Mouse (Mus musculus): ENCODE results near the gene Mga. TPM values are rescaled to one million over a fixed set of nuclear protein-coding genes. Genes with fewer than 3 reads are reported as not detected.
A peak's percentile ranks its signal among the peaks of the same experiment; 100 is the strongest.

The Mga gene
- total and polyA plus RNA-seq, 3 experiments: 45.7 to 224 (median 60.9) TPM

DNA sequence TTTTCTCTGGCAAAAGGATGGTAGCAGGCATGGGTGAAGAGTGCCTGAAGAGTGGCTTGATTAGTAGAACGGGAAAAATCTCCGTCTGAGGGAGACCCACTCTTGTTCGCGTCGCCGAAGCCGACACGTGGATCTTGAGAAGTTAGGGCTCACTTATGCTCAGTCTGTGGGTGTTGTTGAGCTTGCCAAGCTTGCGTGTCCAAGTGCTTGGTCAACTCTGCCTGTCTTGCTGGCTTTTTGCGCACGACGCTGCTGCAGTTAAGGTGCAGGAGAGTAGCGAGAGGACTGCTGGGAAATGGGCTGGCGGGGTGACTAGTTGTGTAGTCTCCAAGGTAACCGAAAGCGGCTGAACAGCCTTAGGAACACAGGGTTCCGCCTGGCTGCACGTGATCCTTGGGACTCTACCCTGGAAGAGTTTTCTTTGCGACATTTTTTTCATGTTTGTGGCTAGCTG lies 1.1 kb downstream of the Mga start:
- peak; percentile 87 for TF ChIP-seq MXI1 (IDR thresholded peaks at IDR 0.05; ENCODE audit: low read depth, low read length)
- peak; percentile 74 for TF ChIP-seq USF1 (IDR thresholded peaks at IDR 0.05; ENCODE audit: low read depth, low read length)
- peak; percentile 46 for TF ChIP-seq SIN3A (IDR thresholded peaks at IDR 0.05; ENCODE audit: low read length)
- peak; percentile 64; the same call in 1 of the 2 replicates for TF ChIP-seq BHLHE40 (IDR thresholded peaks at IDR 0.05; ENCODE audit: borderline replicate concordance, low read depth, low read length)
- 0 out of 2 replicates have a peak, but pooled peaks have one; percentile 21 for TF ChIP-seq MAX (IDR thresholded peaks at IDR 0.05; ENCODE audit: low read length)
- TF ChIP-seq ETS1 (IDR thresholded peaks at IDR 0.05; ENCODE audit: low read depth, low read length): no peak
- peaks cover 5 to 13% of the 10 kb centered on the region in 2 experiments for H3K36me3 ChIP-seq (ENCODE audit: control insufficient read depth in 1 of 2, insufficient read depth in 2 of 2, low read length in 2 of 2)
- no peaks in the 10 kb centered on the region for H3K9me3 ChIP-seq (replicated peaks; ENCODE audit: insufficient read depth, low read length)
- H3K4me3 ChIP-seq (ENCODE audit: control insufficient read depth in 1 of 2, insufficient read depth in 1 of 2, low read depth in 2 of 2, low read length in 2 of 2): peak overlapping the region; percentile 41 to 47
- H3K27ac ChIP-seq (ENCODE audit: control insufficient read depth, low read depth, low read length): peak overlapping the region; percentile 72; the same call in 1 of the 2 replicates
- H3K79me2 ChIP-seq (ENCODE audit: control insufficient read depth, insufficient read depth, low read length, poor library complexity): peaks cover 42% of the 10 kb centered on the region
- H3K9ac ChIP-seq (ENCODE audit: control insufficient read depth, low read depth, low read length, poor library complexity, severe bottlenecking): peak overlapping the region; percentile 59
- no peaks in the 10 kb centered on the region for H3K27me3 ChIP-seq (ENCODE audit: control insufficient read depth in 1 of 2, insufficient read depth in 2 of 2, low read length in 2 of 2)
- no peaks in the 10 kb centered on the region; a peak in 2 of 4 replicates for H3K4me1 ChIP-seq (ENCODE audit: control insufficient read depth in 1 of 2, insufficient read depth in 2 of 2, low read length in 2 of 2)
- peak; percentile 71 for DNase-seq (ENCODE audit: low read depth, low spot score)

GRCm38 (mm10) chr2:119916007-119916406 lies 19.0 kb downstream of the Mga start:
- Histone ChIP-seq H3K27me3 (ENCODE audit: control insufficient read depth in 1 of 2, insufficient read depth in 2 of 2, low read length in 2 of 2) (no peaks in the 10 kb centered on the region), H3K79me2 (ENCODE audit: control insufficient read depth, insufficient read depth, low read length, poor library complexity) (peaks cover 35% of the 10 kb centered on the region), H3K4me1 (ENCODE audit: control insufficient read depth in 1 of 2, insufficient read depth in 2 of 2, low read length in 2 of 2) (peaks cover 5 to 9% of the 10 kb centered on the region in 2 experiments; a peak in 3 of 4 replicates), H3K36me3 (ENCODE audit: control insufficient read depth in 1 of 2, insufficient read depth in 2 of 2, low read length in 2 of 2) (peaks cover 11 to 24% of the 10 kb centered on the region in 2 experiments), H3K4me3 (ENCODE audit: control insufficient read depth in 1 of 2, insufficient read depth in 1 of 2, low read depth in 2 of 2, low read length in 2 of 2) (no peak overlapping the region), H3K9ac (ENCODE audit: control insufficient read depth, low read depth, low read length, poor library complexity, severe bottlenecking) (no peak overlapping the region), H3K27ac (ENCODE audit: control insufficient read depth, low read depth, low read length) (no peak overlapping the region), H3K9me3 (replicated peaks; ENCODE audit: insufficient read depth, low read length) (no peaks in the 10 kb centered on the region)
- peak in 1 of 2 experiments; percentile 7; a peak in 1 of 4 replicates for TF ChIP-seq EP300 (IDR thresholded peaks at IDR 0.05; ENCODE audit: low read depth in 1 of 2, low read length in 2 of 2)
- TF ChIP-seq KAT2A (conservative IDR thresholded peaks at IDR 0.05; ENCODE audit: low read depth, low read length): no peak
- TF ChIP-seq CHD1 (IDR thresholded peaks at IDR 0.05; ENCODE audit: low read depth, low read length): no peak
- no peak for TF ChIP-seq ZC3H11A (IDR thresholded peaks at IDR 0.05; ENCODE audit: low read depth, low read length)
- no peak for DNase-seq (ENCODE audit: low read depth, low spot score)

GRCm38 (mm10) chr2:119917631-119918369 lies 20.8 kb downstream of the Mga start:
- Histone ChIP-seq H3K4me1 (ENCODE audit: control insufficient read depth in 1 of 2, insufficient read depth in 2 of 2, low read length in 2 of 2) (peaks cover 3 to 9% of the 10 kb centered on the region in 2 experiments; a peak in 2 of 4 replicates), H3K9ac (ENCODE audit: control insufficient read depth, low read depth, low read length, poor library complexity, severe bottlenecking) (no peak overlapping the region), H3K79me2 (ENCODE audit: control insufficient read depth, insufficient read depth, low read length, poor library complexity) (peaks cover 30% of the 10 kb centered on the region), H3K27me3 (ENCODE audit: control insufficient read depth in 1 of 2, insufficient read depth in 2 of 2, low read length in 2 of 2) (no peaks in the 10 kb centered on the region), H3K4me3 (ENCODE audit: control insufficient read depth in 1 of 2, insufficient read depth in 1 of 2, low read depth in 2 of 2, low read length in 2 of 2) (no peak overlapping the region), H3K27ac (ENCODE audit: control insufficient read depth, low read depth, low read length) (no peak overlapping the region), H3K9me3 (replicated peaks; ENCODE audit: insufficient read depth, low read length) (no peaks in the 10 kb centered on the region), H3K36me3 (ENCODE audit: control insufficient read depth in 1 of 2, insufficient read depth in 2 of 2, low read length in 2 of 2) (peaks cover 15 to 18% of the 10 kb centered on the region in 2 experiments)
- peak; percentile 41 for DNase-seq (ENCODE audit: low read depth, low spot score)
- TF ChIP-seq EP300 (IDR thresholded peaks at IDR 0.05; ENCODE audit: low read depth in 1 of 2, low read length in 2 of 2): 0 out of 4 replicates have a peak, but pooled peaks of 1 of the 2 experiments have one; percentile 19
- TF ChIP-seq NELFE (IDR thresholded peaks at IDR 0.05; ENCODE audit: low read depth, low read length): no peak
- 0 out of 2 replicates have a peak, but pooled peaks have one; percentile 21 for TF ChIP-seq USF1 (IDR thresholded peaks at IDR 0.05; ENCODE audit: low read depth, low read length)
- TF ChIP-seq SIN3A (IDR thresholded peaks at IDR 0.05; ENCODE audit: low read length): no peak
- TF ChIP-seq CTCF (IDR thresholded peaks at IDR 0.05 in 2 of 3, conservative IDR thresholded peaks at IDR 0.05 in 1 of 3; ENCODE audit: control insufficient read depth in 1 of 3, insufficient read depth in 1 of 3, low read depth in 2 of 3, low read length in 3 of 3, poor library complexity in 1 of 3, severe bottlenecking in 1 of 3): peak in 1 of 3 experiments; percentile 49; a peak in 2 of 6 replicates
- no peak for TF ChIP-seq MAX (IDR thresholded peaks at IDR 0.05; ENCODE audit: low read length)
- TF ChIP-seq GATA1 (IDR thresholded peaks at IDR 0.05; ENCODE audit: low read depth, low read length): peak; percentile 50; the same call in 1 of the 2 replicates
- TF ChIP-seq CHD1 (IDR thresholded peaks at IDR 0.05; ENCODE audit: low read depth, low read length): no peak
- peak; percentile 7 for TF ChIP-seq RAD21 (IDR thresholded peaks at IDR 0.05; ENCODE audit: low read depth, low read length)
- no peak for TF ChIP-seq MYC (IDR thresholded peaks at IDR 0.05; ENCODE audit: low read depth, low read length)
- TF ChIP-seq TCF12 (IDR thresholded peaks at IDR 0.05; ENCODE audit: low read depth, low read length): peak; percentile 45; the same call in 1 of the 2 replicates
- no peak for TF ChIP-seq MEF2A (IDR thresholded peaks at IDR 0.05; ENCODE audit: extremely low read depth, insufficient replicate concordance, low read depth, low read length, poor library complexity, severe bottlenecking)
- TF ChIP-seq BHLHE40 (IDR thresholded peaks at IDR 0.05; ENCODE audit: borderline replicate concordance, low read depth, low read length): no peak
- peak; percentile 49; the same call in 1 of the 2 replicates for TF ChIP-seq ZNF384 (IDR thresholded peaks at IDR 0.05; ENCODE audit: low read depth, low read length)

All from MEL (cell line).